Mouse (Mus musculus) cerebellum, postnatal 25 days (tissue): ENCODE measurements around the gene Ergic3.

Experiments used
- DNase-seq, 2 experiments: peaks; one replicate each; pipeline ENCODE4 v3.0.0; 2021; ENCODE audit warnings: mixed read lengths in 2 of 2

The Ergic3 gene

DNA sequence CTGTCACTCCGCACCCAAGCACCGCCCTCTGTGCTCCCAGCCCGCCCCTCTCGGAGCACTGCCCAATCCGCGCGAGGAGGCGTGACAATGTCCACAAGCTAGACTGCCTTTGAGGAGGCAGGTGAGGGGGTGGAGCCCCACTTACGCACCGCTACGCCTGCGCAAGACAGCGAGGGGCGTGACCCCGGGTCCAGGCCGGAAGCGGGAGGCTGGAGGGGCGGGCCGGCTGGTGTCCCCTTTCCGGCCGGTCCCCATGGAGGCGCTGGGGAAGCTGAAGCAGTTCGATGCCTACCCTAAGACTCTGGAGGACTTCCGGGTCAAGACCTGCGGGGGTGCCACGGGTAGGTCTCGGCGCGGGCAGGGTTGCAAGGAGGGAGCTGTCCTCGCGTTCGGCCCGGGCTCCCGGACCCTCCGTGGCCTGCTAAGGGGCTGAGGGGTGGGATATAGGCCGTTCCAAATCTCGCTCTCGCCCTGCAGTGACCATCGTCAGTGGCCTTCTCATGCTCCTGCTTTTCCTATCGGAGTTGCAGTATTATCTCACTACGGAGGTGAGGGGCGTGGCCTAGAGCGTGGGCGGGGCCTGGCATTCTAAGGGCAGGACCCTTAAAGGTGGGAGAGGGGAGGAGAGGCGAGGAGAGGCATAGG, at the start of gene Ergic3, which contains the start of gene 6430550D23Rik:
Gene Ergic3, plus strand, starts transcription at position 158 of the 645 bp plus-strand sequence.
Gene 6430550D23Rik, minus strand, starts transcription at position 90 of the 645 bp plus-strand sequence.
- peak; percentile 97 to 99 for DNase-seq

DNA sequence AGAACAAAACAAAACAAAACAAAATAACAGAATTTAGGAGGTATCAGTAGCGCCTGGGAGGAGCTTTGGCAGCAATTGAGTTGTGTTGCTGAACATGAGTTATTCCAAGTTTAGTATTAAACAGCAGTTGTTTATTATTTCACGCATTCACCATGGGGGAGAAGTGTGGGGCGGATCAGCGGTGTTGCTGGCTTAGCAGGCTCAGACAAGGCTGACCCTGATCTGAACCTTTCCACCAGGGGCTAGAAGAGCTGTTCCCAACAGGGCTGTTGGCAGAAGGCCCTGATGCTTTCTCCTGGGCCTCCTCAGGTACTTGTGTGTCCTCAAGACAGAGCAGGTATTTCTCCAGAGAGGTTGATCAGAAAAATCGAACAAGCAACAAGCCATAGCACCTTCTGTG, 47.9 kb upstream of the Ergic3 start:
- DNase-seq, result no peak

- no peak for DNase-seq
Observed at GRCm38 (mm10) chr2:155961862-155962261, 46.0 kb upstream of the Ergic3 start.

DNA sequence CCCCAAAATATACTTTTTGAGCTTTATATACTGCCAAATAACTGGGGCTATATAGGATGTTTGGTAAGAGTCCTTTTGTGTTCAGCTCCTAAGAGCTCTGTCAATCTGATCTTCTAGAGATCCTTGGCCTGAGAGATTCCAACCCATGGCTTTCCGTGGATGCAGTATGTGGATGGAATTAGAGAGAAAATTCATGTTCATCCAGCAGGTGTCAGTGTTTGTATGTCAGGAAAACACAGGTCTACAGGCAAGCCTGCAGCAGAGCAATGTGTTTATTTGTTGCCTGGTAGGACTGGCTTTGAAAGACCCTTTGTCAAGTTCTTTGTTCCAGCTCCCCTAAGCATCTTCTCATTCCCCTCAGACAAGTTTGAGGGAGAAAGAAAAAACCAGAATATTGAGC, 44.9 kb upstream of the Ergic3 start:
- peak; percentile 24 to 43 for DNase-seq

DNA sequence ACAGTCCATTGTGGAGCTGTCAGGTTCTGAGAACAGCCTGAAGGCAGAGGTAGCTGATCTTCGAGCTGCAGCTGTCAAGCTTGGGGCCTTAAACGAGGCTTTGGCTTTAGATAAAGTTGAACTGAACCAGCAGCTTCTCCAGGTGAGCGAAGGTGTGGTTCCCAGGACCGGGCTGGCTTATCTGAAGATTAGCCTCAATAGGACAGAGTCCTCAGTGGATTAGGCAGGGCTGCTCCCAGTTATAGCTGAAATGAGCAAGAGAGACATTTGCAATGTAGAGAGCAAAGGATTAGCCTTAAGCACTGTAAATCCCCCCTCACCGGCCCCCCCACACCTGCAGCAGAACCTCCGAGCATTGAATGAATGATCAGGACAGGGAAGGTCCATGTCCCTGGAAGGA, 34.5 kb upstream of the Ergic3 start:
- DNase-seq, result no peak

GRCm38 (mm10) chr2:155974087-155974731, 33.6 kb upstream of the Ergic3 start:
- DNase-seq, result no peak

DNA sequence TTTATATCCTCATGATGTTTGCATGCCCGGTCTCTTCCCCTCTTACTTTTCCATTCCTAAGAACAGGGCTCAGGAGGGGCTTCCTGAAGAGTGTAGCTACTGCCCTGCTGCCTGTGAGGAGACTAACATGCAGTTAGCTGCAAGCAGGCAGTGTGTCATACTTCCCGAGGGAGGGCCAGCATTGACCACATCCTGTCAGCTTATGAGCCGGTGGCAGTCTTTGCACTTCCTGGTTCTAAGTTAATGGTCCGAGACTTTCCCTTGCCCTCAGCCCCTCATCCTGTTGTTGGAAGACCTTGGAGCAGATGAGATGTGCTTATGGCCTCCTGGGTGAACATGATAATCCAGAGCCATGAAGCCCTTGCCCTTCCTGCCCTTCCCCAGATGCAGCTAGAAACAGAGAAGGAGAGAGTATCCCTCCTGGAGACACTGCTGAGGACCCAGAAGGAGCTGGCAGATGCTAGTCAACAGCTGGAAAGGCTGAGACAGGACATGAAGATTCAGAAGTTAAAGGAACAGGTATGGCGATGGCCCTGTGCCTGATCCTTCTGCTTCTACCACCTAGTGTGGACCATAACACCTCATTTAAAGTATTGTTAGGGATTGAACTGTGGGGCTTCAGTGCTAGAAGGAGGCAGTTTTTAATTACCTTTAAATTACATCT, 28.4 kb upstream of the Ergic3 start:
- no peak for DNase-seq

GRCm38 (mm10) chr2:155985776-155986175, 22.1 kb upstream of the Ergic3 start:
- DNase-seq, result no peak

GRCm38 (mm10) chr2:155987131-155987530, 20.7 kb upstream of the Ergic3 start:
- DNase-seq, result no peak

GRCm38 (mm10) chr2:155989085-155989484, 18.8 kb upstream of the Ergic3 start:
- DNase-seq, result peak; percentile 74 to 82

DNA sequence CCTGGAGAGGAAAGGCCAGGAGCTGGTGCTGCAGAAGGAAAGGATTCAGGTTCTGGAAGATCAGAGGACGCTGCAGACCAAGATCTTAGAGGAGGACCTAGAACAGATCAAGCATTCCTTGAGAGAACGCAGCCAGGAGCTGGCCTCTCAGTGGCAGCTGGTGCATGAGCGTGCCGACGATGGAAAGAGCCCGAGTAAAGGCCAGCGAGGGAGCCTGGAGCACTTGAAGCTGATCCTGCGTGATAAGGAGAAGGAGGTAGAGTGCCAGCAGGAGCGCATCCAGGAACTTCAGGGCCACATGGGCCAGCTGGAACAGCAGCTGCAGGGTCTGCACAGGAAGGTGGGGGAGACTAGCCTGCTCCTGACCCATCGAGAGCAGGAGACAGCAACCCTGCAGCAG, 16.7 kb upstream of the Ergic3 start:
- DNase-seq, result peak; percentile 59 to 67

- peak; percentile 99 for DNase-seq
Observed at GRCm38 (mm10) chr2:155991863-155992321, 16.0 kb upstream of the Ergic3 start.

- no peak for DNase-seq
Observed at GRCm38 (mm10) chr2:156005393-156005792, 2.5 kb upstream of the Ergic3 start.

GRCm38 (mm10) chr2:156018106-156018505, 10.3 kb downstream of the Ergic3 start:
- DNase-seq, result no peak

- no peak for DNase-seq
Observed at GRCm38 (mm10) chr2:156021219-156021618, 13.4 kb downstream of the Ergic3 start.

DNA sequence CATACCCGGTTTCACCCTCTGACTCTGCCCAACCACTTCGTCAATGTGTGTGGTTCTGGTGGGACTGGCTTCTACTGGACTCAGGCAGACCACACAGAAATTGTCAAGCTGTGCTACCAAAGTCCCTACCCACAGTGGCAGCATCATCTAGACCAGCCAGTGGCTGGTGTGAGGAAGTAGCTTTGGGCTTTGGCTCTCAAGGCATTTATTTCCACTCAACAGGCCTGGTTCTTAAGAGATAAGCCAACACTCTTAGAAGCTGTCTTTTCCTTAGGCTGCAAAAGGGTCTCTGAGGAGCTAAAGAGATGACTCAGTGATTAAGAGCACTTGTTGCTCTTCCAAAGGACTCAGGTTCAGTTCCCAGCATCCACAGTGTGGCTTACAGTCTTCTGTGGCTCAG, 13.9 kb downstream of the Ergic3 start:
- DNase-seq, result no peak

- no peak for DNase-seq
Observed at GRCm38 (mm10) chr2:156025482-156025881, 17.6 kb downstream of the Ergic3 start.

DNA sequence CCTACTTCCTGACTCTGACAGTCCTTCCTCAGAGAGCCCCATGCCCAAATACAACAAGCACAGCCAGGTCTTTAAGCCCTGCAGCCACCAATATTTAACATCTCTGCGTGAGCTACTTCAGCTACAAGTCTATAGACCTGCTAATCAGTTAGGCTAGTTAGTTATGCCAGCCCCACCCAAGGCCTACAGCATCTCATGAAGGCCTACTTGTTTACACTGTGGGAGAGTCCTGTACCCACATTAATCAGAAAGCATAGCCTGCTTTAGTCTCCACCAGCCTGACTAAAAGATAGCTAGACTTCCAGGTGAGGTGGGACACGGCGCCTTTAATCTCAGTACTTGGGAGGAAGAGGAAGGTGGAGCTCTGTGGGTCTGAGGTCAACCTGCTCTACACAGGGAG, 31.5 kb downstream of the Ergic3 start:
- no peak for DNase-seq

GRCm38 (mm10) chr2:156042903-156043302, 35.1 kb downstream of the Ergic3 start:
- DNase-seq, result no peak

- DNase-seq, result no peak
Observed at GRCm38 (mm10) chr2:156047929-156048328, 40.1 kb downstream of the Ergic3 start.

DNA sequence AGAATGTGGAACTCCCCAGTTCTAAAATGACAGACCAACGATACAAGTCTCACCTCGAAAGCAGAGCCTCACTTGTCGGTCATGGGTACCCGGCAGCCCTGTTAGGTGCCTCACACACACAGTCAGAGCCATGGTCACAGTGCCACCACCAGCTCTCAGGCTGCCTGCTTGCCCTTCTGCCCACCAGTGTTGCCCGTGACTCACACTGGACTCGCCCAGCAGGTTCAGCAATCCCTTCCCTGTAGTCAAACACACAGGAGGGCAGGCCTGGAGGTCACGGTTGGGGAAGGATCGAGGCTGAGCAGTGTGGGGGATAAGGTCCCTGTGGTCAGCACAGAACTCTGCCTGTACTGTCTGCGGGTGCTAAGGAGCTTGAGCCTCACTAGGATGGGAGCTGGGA, 45.0 kb downstream of the Ergic3 start, which contains the start of gene Fer1l4:
Gene Fer1l4, minus strand, starts transcription at position 132 of the 400 bp plus-strand sequence.
- no peak for DNase-seq

GRCm38 (mm10) chr2:156065099-156066041, 57.5 kb downstream of the Ergic3 start, which contains the start of gene Spag4:
Spag4 (plus strand) TSS chr2:156065175.
- peak; percentile 77 to 85 for DNase-seq
